Mouse (Mus musculus) adrenal gland, postnatal 25 days (tissue): ENCODE data around the gene Gmps. TPM values are rescaled to one million over a fixed set of nuclear protein-coding genes. Genes with fewer than 3 reads are reported as not detected.
A peak's percentile ranks its signal among the peaks of the same experiment; 100 is the strongest.

Experiments used
- DNase-seq: peaks from one replicate; pipeline ENCODE4 v3.0.0; 2021; ENCODE audit warnings: mixed read lengths
- long read RNA-seq: library from polyadenylated mRNA; stranded (forward); transcript quantifications from one replicate; pipeline ENCODE4 v2.0.0, GENCODE M21; 2021
- total RNA-seq: library from RNA; stranded (reverse); gene quantifications from 2 replicates; pipeline ENCODE4 v1.2.3, GENCODE M21; 2021

Gmps gene
- total RNA-seq: 20.9 and 24.4 TPM in 2 replicates
- long read RNA-seq, full-length matches to known transcripts: 86 of 98 reads
- long read RNA-seq, partial matches to known transcripts: 6 of 98 reads
- long read RNA-seq, other reads (novel, unspliced or antisense): 6 of 98 reads

- peak; percentile 92 for DNase-seq
Observed at GRCm38 (mm10) chr3:63975955-63976908, at the start of gene Gmps. Gmps (plus strand) TSS chr3:63976106.

- DNase-seq: peak; percentile 93
Observed at GRCm38 (mm10) chr3:63928878-63929859, 46.7 kb upstream of the Gmps start, which contains the start of gene E130311K13Rik. E130311K13Rik (minus strand) TSS chr3:63929472.

- no peak for DNase-seq
Observed at GRCm38 (mm10) chr3:63938928-63939327, 37.0 kb upstream of the Gmps start.

DNA sequence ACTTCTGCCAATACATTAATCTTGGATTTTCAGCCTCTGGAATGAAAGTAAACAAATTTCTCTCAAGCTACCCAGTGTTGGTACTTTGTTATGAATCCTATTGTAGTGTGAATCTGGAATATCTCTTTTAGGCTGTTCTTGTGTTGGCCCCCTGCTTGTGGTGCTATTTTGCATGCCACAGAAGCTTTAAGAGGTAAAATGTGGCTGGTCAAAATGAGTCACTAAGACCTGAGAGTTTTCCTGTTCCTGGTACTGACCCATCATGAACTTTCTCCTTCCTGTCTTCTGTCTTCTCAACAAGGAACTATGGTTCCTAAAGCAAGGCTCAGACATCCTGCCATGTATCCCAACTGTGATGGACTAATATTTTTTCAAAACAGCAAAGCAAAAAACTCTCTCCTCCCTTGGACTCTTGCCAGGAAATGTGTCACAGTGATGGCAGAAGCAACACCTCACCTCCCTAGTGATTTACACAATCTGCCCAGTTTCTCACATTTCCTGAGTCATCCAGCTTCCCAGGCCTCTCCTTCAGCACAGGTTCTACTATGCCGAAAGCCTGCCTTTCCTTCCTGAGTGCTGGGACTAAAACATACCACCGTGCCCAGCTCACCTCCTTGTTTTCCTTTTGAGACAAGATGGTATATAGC, 34.6 kb upstream of the Gmps start:
- no peak for DNase-seq

DNA sequence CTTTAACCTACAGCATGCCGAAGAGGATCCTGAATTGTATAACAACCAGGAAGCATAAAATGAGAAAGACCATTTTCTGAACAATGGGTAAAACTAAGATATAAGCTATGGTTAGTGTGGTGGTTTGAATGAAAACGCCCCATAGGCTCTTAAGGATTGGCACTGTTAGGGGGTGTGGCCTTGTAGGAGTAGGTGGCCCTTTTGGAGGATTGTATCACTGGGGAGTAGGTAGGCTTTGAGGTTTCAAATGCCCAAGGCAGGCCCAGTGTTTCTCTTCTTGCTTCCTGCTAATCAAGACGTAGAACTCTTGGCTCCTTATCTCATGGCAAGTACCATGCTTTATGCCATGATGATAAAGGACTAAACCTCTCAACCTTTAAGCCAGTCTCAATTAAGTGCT, 26.1 kb upstream of the Gmps start:
- DNase-seq: no peak

DNA sequence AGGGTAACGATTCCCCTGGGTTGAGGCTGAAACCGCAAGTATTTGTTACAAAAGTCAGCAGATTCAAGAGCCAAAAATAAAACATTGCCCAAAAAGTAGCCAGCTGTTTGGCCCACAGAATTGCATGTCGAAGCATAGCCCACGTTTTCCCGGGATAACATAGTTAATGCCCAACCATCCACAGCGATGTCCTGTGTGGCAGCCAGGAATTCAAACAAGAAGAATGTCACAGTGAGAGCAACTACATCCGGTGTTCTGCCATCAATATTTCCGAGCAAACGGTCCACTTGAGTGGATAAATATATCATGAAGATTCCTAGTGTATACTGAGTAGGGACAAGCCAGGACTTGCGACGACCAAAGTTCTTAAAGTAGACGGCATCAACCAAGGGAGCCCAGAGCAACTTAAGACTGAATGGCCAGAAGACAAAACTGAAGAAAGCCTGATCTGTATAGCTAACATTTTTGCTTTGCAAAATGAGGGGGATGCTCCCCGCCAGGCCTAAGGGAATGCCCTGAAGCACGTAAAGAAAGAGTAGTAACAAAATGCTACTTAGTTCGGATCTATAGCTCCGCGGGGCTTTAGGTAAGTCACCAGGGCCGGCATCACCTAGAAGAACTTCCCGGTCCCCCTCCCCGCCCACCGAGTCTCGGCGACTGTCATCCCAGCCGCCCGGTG, 12.3 kb upstream of the Gmps start:
- DNase-seq: no peak

DNA sequence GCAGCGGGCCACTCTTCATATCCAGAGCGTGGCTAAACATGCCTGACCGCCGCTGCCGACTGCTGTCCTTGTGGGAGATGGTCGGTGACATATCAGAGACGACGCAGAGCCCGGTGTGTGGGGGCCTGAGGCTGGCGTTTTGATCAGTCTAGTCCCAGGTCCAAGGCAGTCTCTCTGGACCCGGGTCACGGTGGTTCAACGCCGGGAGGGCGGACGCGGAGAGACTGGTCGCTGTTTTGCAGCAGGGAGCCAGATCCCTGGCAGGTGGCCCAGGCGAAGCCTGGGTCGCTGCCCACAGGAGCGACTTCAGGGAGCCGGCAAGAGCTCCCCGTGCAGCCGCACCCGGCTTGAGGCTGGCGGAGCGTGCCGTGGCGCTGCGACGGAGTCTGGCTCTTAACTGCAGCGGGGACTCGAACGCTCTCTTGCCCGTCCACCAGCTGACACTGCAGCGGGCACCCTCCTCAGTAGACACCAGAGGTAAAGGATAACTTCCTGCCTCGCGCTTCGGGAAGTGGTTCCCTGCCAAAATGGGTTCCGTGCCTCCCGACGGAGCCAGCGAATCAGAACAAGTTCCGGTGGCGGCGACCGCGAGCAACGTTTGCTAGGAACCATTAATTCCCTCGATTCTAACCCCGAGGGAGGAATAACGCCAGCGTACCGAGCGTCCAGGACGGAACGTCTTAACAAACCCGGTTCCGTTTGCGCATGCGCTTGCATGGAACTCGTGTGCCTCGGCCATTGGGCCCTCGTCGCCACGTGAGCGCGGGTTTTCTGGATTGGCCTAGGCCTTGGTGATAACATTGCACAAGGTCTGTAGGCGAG, 11.6 kb upstream of the Gmps start, which contains the start of gene Slc33a1:
Slc33a1 (minus strand) TSS at position 669 of the 822 bp plus-strand sequence.
- peak; percentile 98 for DNase-seq

- DNase-seq: no peak
Observed at GRCm38 (mm10) chr3:63964922-63965249, 11.0 kb upstream of the Gmps start.

GRCm38 (mm10) chr3:63965929-63966328, 10.0 kb upstream of the Gmps start:
- no peak for DNase-seq

DNA sequence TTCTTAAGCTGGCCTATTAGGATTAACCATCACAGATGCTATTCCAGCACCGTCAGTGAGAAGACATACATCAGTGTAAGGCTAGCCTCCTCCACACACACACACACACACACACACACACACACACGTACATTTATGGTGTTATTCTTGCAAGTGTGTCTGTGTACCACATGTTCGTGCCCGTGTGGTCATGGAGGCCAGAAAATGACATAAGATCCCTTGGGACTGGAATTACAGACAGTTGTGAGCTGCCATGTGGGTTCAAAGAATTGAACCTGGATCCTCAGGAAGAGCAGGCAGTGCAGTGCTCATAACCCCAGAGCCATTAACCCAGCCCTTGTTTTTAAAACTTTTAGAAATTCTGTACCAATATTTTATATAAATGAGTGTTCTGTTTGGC, 2.0 kb downstream of the Gmps start:
- no peak for DNase-seq

DNA sequence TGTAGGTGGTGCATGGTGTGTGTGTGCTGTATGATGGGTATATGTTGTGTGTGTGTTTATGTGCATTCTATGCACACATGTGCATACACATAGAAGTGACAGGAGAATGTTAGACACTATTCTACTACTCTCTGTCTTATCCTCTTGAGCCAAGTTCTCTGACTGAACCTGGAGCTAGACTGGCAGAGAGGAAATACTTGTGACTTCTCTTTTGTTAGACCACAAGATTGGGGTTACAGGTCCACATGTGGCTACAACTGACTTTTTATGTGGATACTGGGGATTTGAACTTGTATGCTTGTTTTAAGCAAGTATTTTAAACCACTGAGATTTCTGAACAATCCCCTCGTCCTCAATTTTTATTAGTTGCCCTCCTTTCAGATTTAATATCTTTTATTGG, 10.8 kb downstream of the Gmps start:
- DNase-seq: no peak

DNA sequence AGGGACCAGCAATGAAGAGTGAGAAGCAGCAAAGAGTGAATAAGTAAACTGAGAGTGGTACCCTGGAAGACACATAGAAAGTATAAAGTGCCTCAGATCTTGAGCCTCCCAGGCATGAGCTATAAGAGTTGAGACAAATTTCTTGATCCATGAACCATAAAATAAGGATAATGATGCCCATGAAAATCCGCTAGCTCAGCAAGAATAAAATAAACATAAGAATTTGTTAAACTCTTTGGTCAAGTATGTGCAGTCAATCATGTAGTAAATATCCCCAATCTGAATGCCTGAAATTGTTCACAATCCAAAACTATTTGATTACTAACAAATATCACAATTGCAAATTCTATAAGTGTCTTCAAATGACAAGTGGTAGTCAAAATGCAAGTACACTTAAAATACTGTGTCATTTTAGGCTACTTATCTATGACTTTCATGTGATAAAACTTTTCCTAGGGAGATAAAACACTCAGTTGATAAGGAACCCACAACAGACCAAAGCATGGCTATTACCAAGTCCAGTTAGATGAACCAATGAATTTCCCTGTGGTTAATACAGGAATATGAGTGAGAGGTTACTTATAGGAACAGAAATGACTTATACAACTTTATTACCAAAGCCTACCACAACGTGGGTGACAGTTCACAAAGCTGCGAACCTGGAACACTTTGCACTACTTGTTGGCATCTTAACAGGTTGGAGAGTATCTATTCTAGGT, 13.0 kb downstream of the Gmps start:
- DNase-seq: no peak

DNA sequence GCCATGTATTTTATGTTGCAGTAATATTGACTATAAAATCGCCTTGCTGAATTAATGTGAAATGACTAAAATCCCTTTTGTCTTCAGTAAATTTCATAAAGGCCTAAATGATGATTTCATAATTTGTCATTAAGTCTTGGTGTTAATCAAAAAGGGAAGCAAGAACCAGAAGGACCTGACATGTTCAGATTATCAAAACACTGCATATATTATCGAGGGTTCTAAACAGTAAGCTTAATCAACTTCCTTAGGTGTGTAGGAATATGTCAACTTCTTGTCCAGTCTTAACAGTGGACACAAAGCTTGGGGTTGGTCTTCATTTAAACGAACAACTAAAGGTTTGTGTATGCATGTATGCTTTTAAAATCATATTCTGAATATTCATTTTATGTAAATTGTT, 45.5 kb downstream of the Gmps start:
- DNase-seq: no peak

DNA sequence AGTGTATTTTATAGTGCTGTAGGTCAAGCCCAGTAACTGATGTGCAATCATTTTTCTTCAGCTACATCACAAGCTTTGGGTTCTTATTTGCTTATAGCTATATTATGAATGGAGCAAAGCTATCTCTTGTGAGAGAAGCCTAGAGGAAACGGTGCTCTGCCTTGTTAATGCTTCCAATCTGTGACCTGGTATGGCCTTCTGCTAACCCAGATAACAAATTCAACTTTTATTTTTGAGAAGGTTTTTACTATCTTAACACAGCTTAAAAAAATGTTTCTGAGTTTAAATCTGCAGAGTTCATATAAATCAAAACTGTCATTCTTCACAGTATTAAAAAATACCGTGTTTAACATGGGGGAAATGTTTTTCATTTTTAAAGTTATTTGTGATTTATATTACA, 46.0 kb downstream of the Gmps start:
- no peak for DNase-seq

DNA sequence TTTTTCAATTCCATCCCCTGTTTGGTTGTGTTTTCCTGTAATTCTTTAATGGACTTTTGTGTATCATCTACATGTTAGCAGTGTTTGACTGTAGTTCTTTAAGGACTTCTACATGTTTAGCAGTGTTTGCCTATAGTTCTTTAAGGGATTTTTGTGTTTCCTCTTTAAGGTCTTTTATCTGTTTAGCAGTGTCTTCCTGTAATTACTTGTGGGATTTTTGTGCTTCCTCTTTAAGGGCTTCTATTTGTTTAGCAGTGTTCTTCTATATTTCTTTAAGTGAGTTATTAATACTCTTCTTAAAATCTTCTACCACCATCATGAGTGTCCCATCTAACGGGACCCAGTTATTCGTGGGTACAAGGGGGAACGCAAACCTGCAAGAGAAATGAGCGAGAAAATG, 53.9 kb downstream of the Gmps start:
- DNase-seq: no peak

GRCm38 (mm10) chr3:64038136-64038841, 62.4 kb downstream of the Gmps start:
- no peak for DNase-seq

GRCm38 (mm10) chr3:64039818-64040784, 64.2 kb downstream of the Gmps start:
- DNase-seq: peak; percentile 92
